Mouse (Mus musculus) C2C12 (cell line): ENCODE results near the gene Gmds.

Source experiments
- CTCF ChIP-seq: IDR thresholded peaks from one replicate; pipeline ENCODE4 v1.5.1; 2011; ENCODE audit not compliant: control insufficient read depth, insufficient read depth, insufficient read length
- MAX ChIP-seq: IDR thresholded peaks from one replicate; pipeline ENCODE4 v1.6.1; 2011; ENCODE audit warnings: mild to moderate bottlenecking, control low read depth

DNA sequence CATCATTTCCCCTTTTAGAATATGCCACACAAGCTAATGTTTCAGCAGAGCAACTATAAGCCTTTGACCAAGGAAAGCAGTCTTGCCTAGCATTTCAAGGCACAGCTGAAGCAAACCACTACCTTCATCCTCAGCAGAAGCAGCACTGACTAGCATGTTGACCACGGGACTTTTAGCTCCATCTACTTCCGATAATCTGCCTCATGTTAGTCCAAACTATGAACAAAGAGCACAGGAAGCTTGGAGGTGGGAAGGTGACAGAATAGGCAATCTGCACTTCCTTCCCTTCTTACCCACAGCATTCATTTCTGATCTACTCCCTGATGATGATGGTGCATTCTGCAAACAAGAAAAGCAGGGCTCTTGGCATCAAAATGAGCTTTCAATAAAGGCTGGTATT, 120.9 kb downstream of the Gmds start:
- no peak for TF ChIP-seq CTCF
- TF ChIP-seq MAX, result no peak
